Mouse (Mus musculus) heart, postnatal 0 days (tissue): Measurements from ENCODE around the gene Lrrc15. TPM values are rescaled to one million over a fixed set of nuclear protein-coding genes. Genes with fewer than 3 reads are reported as not detected.

Source experiments
- ATAC-seq: fragments of 200-750 bp; cut with Nextera tagmentation; 2 replicates; pipeline ENCODE4 v1.8.0; 2017; ENCODE audit warnings: low read depth, moderate number of reproducible peaks, moderate library complexity; ENCODE audit not compliant: insufficient read depth
- DNase-seq: peaks from one replicate; pipeline ENCODE4 v3.0.0-alpha.2; 2016; ENCODE audit warnings: low spot score
- H3K27ac ChIP-seq: fragments of 300-500 bp; sonication (generic); 2 replicates; pipeline ENCODE4 v1.5.1; 2014; ENCODE audit warnings: low read depth, mild to moderate bottlenecking
- H3K27me3 ChIP-seq: fragments of 300-500 bp; sonication (generic); 2 replicates; pipeline ENCODE4 v1.6.1; 2014; ENCODE audit warnings: low read length, mixed read lengths; ENCODE audit not compliant: control insufficient read depth, insufficient read depth
- H3K36me3 ChIP-seq: fragments of 300-500 bp; sonication (generic); replicated peaks from 2 replicates; pipeline ENCODE4 v1.6.1; 2014; ENCODE audit warnings: low read length, mixed read lengths; ENCODE audit not compliant: control insufficient read depth, insufficient read depth
- H3K4me1 ChIP-seq: fragments of 300-500 bp; sonication (generic); 2 replicates; pipeline ENCODE4 v1.6.1; 2014; ENCODE audit warnings: antibody characterized with exemption; ENCODE audit not compliant: control insufficient read depth, insufficient read depth
- H3K4me2 ChIP-seq: fragments of 300-500 bp; sonication (generic); 2 replicates; pipeline ENCODE4 v1.6.1; 2014; ENCODE audit warnings: low read depth, mild to moderate bottlenecking, low read length, moderate library complexity
- H3K4me3 ChIP-seq: fragments of 300-500 bp; sonication (generic); 2 replicates; pipeline ENCODE4 v1.5.1; 2014; ENCODE audit warnings: low read depth, low read length
- H3K9ac ChIP-seq: fragments of 300-500 bp; sonication (generic); replicated peaks from 2 replicates; pipeline ENCODE4 v1.6.1; 2014; ENCODE audit warnings: low read depth, low read length, mixed read lengths
- H3K9me3 ChIP-seq: fragments of 300-500 bp; sonication (generic); replicated peaks from 2 replicates; pipeline ENCODE4 v1.6.1; 2016; ENCODE audit warnings: low read length; ENCODE audit not compliant: control insufficient read depth
- CTCF ChIP-seq: IDR thresholded peaks from 2 replicates; pipeline ENCODE4 v1.5.1; 2016; ENCODE audit warnings: antibody characterized with exemption, control low read depth, low read depth
- EP300 ChIP-seq: IDR thresholded peaks from 2 replicates; pipeline ENCODE4 v1.6.1; 2016; ENCODE audit warnings: antibody characterized with exemption, low read depth
- WGBS: fragments of 180-500 bp; shearing (Covaris S2); extraction: QIAGEN DNeasy Blood & Tissue Kit; methylation state at CpG from one replicate; pipeline ENCODE4 v1.1.7; 2014; 5-methylcytosine and 5-hydroxymethylcytosine counted together
- polyA plus RNA-seq: library from polyadenylated mRNA; unstranded; fragments of >200 nt; fragmentation: Nextera tagmentation; extraction: Ambion mirVana; gene quantifications from 2 replicates; pipeline ENCODE4 v1.2.1, GENCODE M21; 2015
- total RNA-seq: library from RNA; depleted of rRNA; stranded (reverse); fragments of >200 nt; gene quantifications from 2 replicates; pipeline ENCODE4 v1.2.3, GENCODE M21; 2014; ENCODE audit warnings: low replicate concordance

Lrrc15 gene
- total and polyA plus RNA-seq, 2 experiments from 2014 or later = 0.53 TPM; not detected in 1

GRCm38 (mm10) chr16:30266561-30266960 lies 16.5 kb downstream of the Lrrc15 start:
- TF ChIP-seq CTCF (no peak), EP300 (no peak)
- no peak for DNase-seq
- WGBS = 80% methylated on average over 5 of the region's 5 CpGs

GRCm38 (mm10) chr16:30265611-30266010 lies 17.4 kb downstream of the Lrrc15 start:
- no peak overlapping the region for H3K27ac ChIP-seq

More at GRCm38 (mm10) chr16:30266561-30266960, 16.5 kb downstream of the Lrrc15 start:
- H3K4me3 ChIP-seq = no peak overlapping the region
- H3K27ac ChIP-seq = no peak overlapping the region
- no peak overlapping the region for H3K9ac ChIP-seq
- no peaks in the 10 kb centered on the region for H3K27me3 ChIP-seq
- H3K36me3 ChIP-seq = no peaks in the 10 kb centered on the region
- H3K4me1 ChIP-seq = no peaks in the 10 kb centered on the region
- no peak overlapping the region for H3K4me2 ChIP-seq
- no peak for ATAC-seq
- H3K9me3 ChIP-seq = no peaks in the 10 kb centered on the region

GRCm38 (mm10) chr16:30263156-30263555 lies 19.9 kb downstream of the Lrrc15 start:
- DNase-seq (no peak), ATAC-seq (no peak)
- 52% methylated on average over 4 of the region's 4 CpGs for WGBS
- no peak overlapping the region for H3K27ac ChIP-seq
- no peak overlapping the region for H3K4me2 ChIP-seq
- no peaks in the 10 kb centered on the region for H3K27me3 ChIP-seq
- no peak overlapping the region for H3K4me3 ChIP-seq
- no peak for TF ChIP-seq CTCF
- no peak for TF ChIP-seq EP300
- H3K4me1 ChIP-seq = no peaks in the 10 kb centered on the region; the same call in 1 of the 2 replicates
- no peaks in the 10 kb centered on the region for H3K36me3 ChIP-seq
- no peak overlapping the region for H3K9ac ChIP-seq
- H3K9me3 ChIP-seq = no peaks in the 10 kb centered on the region

More at GRCm38 (mm10) chr16:30265611-30266010, 17.4 kb downstream of the Lrrc15 start:
- H3K4me3 ChIP-seq = no peak overlapping the region
- TF ChIP-seq CTCF = no peak
- no peak for TF ChIP-seq EP300
- no peaks in the 10 kb centered on the region for H3K27me3 ChIP-seq
- H3K36me3 ChIP-seq = no peaks in the 10 kb centered on the region
- no peak for DNase-seq
- no peaks in the 10 kb centered on the region for H3K4me1 ChIP-seq
- H3K9ac ChIP-seq = no peak overlapping the region
- no peaks in the 10 kb centered on the region for H3K9me3 ChIP-seq
- H3K4me2 ChIP-seq = no peak overlapping the region
- 73% methylated on average over 4 of the region's 4 CpGs for WGBS
- ATAC-seq = no peak

- DNase-seq (peak; percentile 58), ATAC-seq (no peak)
- WGBS = 0% methylated on average over 2 of the region's 2 CpGs
- H3K4me1 ChIP-seq = no peaks in the 10 kb centered on the region; the same call in 1 of the 2 replicates
- H3K9ac ChIP-seq = no peak overlapping the region
- no peaks in the 10 kb centered on the region for H3K9me3 ChIP-seq
- no peaks in the 10 kb centered on the region for H3K27me3 ChIP-seq
- H3K4me3 ChIP-seq = no peak overlapping the region
- TF ChIP-seq CTCF (peak; percentile 82), EP300 (no peak)
- H3K27ac ChIP-seq = no peak overlapping the region
- no peaks in the 10 kb centered on the region for H3K36me3 ChIP-seq
- H3K4me2 ChIP-seq = no peak overlapping the region
Measured at GRCm38 (mm10) chr16:30262664-30263063, 20.4 kb downstream of the Lrrc15 start.

GRCm38 (mm10) chr16:30262157-30262556 lies 20.9 kb downstream of the Lrrc15 start:
- Histone ChIP-seq H3K4me3 (no peak overlapping the region), H3K9ac (no peak overlapping the region), H3K27ac (no peak overlapping the region), H3K9me3 (no peaks in the 10 kb centered on the region), H3K4me1 (no peaks in the 10 kb centered on the region; the same call in 1 of the 2 replicates), H3K36me3 (no peaks in the 10 kb centered on the region), H3K4me2 (no peak overlapping the region), H3K27me3 (no peaks in the 10 kb centered on the region)
- 82% methylated on average over 10 of the region's 10 CpGs for WGBS
- TF ChIP-seq CTCF (no peak), EP300 (no peak)
- ATAC-seq (no peak), DNase-seq (no peak)

- Histone ChIP-seq H3K4me2 (no peak overlapping the region), H3K4me3 (no peak overlapping the region), H3K4me1 (no peaks in the 10 kb centered on the region; the same call in 1 of the 2 replicates), H3K27ac (no peak overlapping the region), H3K9me3 (no peaks in the 10 kb centered on the region), H3K27me3 (no peaks in the 10 kb centered on the region), H3K36me3 (no peaks in the 10 kb centered on the region), H3K9ac (no peak overlapping the region)
- TF ChIP-seq CTCF (no peak), EP300 (no peak)
- ATAC-seq (no peak), DNase-seq (no peak)
- 74% methylated on average over 9 of the region's 9 CpGs for WGBS
Measured at GRCm38 (mm10) chr16:30261341-30261740, 21.7 kb downstream of the Lrrc15 start.
